Mouse (Mus musculus): ENCODE measurements around the gene Syne1. TPM values are rescaled to one million over a fixed set of nuclear protein-coding genes. Genes with fewer than 3 reads are reported as not detected.

Gene Syne1
- polyA plus RNA-seq, 1 experiment from 2014 or later, result 5.2 TPM

- 87% methylated on average over 11 of the region's 11 CpGs for WGBS
- H3K36me3 ChIP-seq, result no peaks in the 10 kb centered on the region
- H3K4me2 ChIP-seq (replicated peaks), result no peak overlapping the region
- ATAC-seq (replicated peaks), result no peak
- no peak overlapping the region for H3K9ac ChIP-seq (replicated peaks)
- no peaks in the 10 kb centered on the region for H3K4me1 ChIP-seq
- H3K27me3 ChIP-seq, result no peaks in the 10 kb centered on the region
- H3K27ac ChIP-seq (replicated peaks), result no peak overlapping the region
- no peaks in the 10 kb centered on the region for H3K9me3 ChIP-seq
- H3K4me3 ChIP-seq, result no peak overlapping the region
Measured at GRCm38 (mm10) chr10:5323741-5324395, 227.4 kb downstream of the Syne1 start.

GRCm38 (mm10) chr10:5322562-5322961, 228.7 kb downstream of the Syne1 start:
- no peak for ATAC-seq (replicated peaks)
- Histone ChIP-seq H3K4me1 (no peaks in the 10 kb centered on the region), H3K4me2 (replicated peaks) (no peak overlapping the region), H3K27me3 (no peaks in the 10 kb centered on the region), H3K9ac (replicated peaks) (no peak overlapping the region), H3K4me3 (no peak overlapping the region), H3K36me3 (no peaks in the 10 kb centered on the region), H3K27ac (replicated peaks) (no peak overlapping the region), H3K9me3 (no peaks in the 10 kb centered on the region)
- WGBS, result 62% methylated on average over 7 of the region's 7 CpGs

GRCm38 (mm10) chr10:5317602-5318001, 233.7 kb downstream of the Syne1 start:
- no peak overlapping the region for H3K4me3 ChIP-seq
- H3K9me3 ChIP-seq, result no peaks in the 10 kb centered on the region
- WGBS, result 29% methylated on average over 6 of the region's 6 CpGs
- H3K4me1 ChIP-seq, result no peaks in the 10 kb centered on the region
- H3K36me3 ChIP-seq, result no peaks in the 10 kb centered on the region
- no peak for ATAC-seq (replicated peaks)
- no peaks in the 10 kb centered on the region for H3K27me3 ChIP-seq
- no peak overlapping the region for H3K9ac ChIP-seq (replicated peaks)
- no peak overlapping the region for H3K27ac ChIP-seq (replicated peaks)
- H3K4me2 ChIP-seq (replicated peaks), result no peak overlapping the region

- Histone ChIP-seq H3K27ac (replicated peaks) (no peak overlapping the region), H3K4me1 (no peaks in the 10 kb centered on the region), H3K27me3 (no peaks in the 10 kb centered on the region), H3K4me3 (no peak overlapping the region), H3K4me2 (replicated peaks) (no peak overlapping the region), H3K36me3 (no peaks in the 10 kb centered on the region), H3K9me3 (no peaks in the 10 kb centered on the region), H3K9ac (replicated peaks) (no peak overlapping the region)
- WGBS, result 76% methylated on average over 4 of the region's 4 CpGs
- ATAC-seq (replicated peaks), result no peak
Measured at GRCm38 (mm10) chr10:5312437-5312836, 238.8 kb downstream of the Syne1 start.

- H3K27me3 ChIP-seq, result no peaks in the 10 kb centered on the region
- ATAC-seq (replicated peaks), result peak; percentile 68
- H3K4me1 ChIP-seq, result no peaks in the 10 kb centered on the region
- H3K36me3 ChIP-seq, result no peaks in the 10 kb centered on the region
- no peaks in the 10 kb centered on the region for H3K9me3 ChIP-seq
- no peak overlapping the region for H3K4me2 ChIP-seq (replicated peaks)
- no peak overlapping the region for H3K4me3 ChIP-seq
- no peak overlapping the region for H3K9ac ChIP-seq (replicated peaks)
- WGBS, result 11% methylated on average over 4 of the region's 4 CpGs
- H3K27ac ChIP-seq (replicated peaks), result no peak overlapping the region
Measured at GRCm38 (mm10) chr10:5309961-5310713, 241.1 kb downstream of the Syne1 start.

GRCm38 (mm10) chr10:5309398-5309797, 241.9 kb downstream of the Syne1 start:
- Histone ChIP-seq H3K9ac (replicated peaks) (no peak overlapping the region), H3K36me3 (no peaks in the 10 kb centered on the region), H3K27ac (replicated peaks) (no peak overlapping the region), H3K9me3 (no peaks in the 10 kb centered on the region), H3K4me1 (no peaks in the 10 kb centered on the region), H3K4me2 (replicated peaks) (no peak overlapping the region), H3K4me3 (no peak overlapping the region), H3K27me3 (no peaks in the 10 kb centered on the region)
- ATAC-seq (replicated peaks), result no peak
- 41% methylated on average over 10 of the region's 10 CpGs for WGBS

GRCm38 (mm10) chr10:5305555-5305954, 245.7 kb downstream of the Syne1 start:
- 49% methylated on average over 6 of the region's 6 CpGs for WGBS
- no peak overlapping the region for H3K4me3 ChIP-seq
- H3K4me1 ChIP-seq, result no peaks in the 10 kb centered on the region
- no peaks in the 10 kb centered on the region for H3K36me3 ChIP-seq
- no peak overlapping the region for H3K9ac ChIP-seq (replicated peaks)
- no peak overlapping the region for H3K4me2 ChIP-seq (replicated peaks)
- H3K9me3 ChIP-seq, result no peaks in the 10 kb centered on the region
- ATAC-seq (replicated peaks), result no peak
- no peaks in the 10 kb centered on the region for H3K27me3 ChIP-seq
- no peak overlapping the region for H3K27ac ChIP-seq (replicated peaks)

- Histone ChIP-seq H3K36me3 (no peaks in the 10 kb centered on the region), H3K9ac (replicated peaks) (no peak overlapping the region), H3K4me3 (no peak overlapping the region), H3K9me3 (no peaks in the 10 kb centered on the region), H3K27ac (replicated peaks) (no peak overlapping the region), H3K27me3 (no peaks in the 10 kb centered on the region), H3K4me2 (replicated peaks) (no peak overlapping the region), H3K4me1 (0 out of 2 replicates have a peak, but pooled peaks cover 5% of the 10 kb centered on the region)
- ATAC-seq (replicated peaks), result peak; percentile 55; the same call in 1 of the 2 replicates
- WGBS, result 26% methylated on average over 7 of the region's 7 CpGs
Measured at GRCm38 (mm10) chr10:5295291-5295891, 255.9 kb downstream of the Syne1 start.

- ATAC-seq (replicated peaks), result peak; percentile 32; the same call in 1 of the 2 replicates
- no peak overlapping the region for H3K4me2 ChIP-seq (replicated peaks)
- no peak overlapping the region for H3K27ac ChIP-seq (replicated peaks)
- no peaks in the 10 kb centered on the region for H3K4me1 ChIP-seq
- H3K9ac ChIP-seq (replicated peaks), result no peak overlapping the region
- H3K36me3 ChIP-seq, result no peaks in the 10 kb centered on the region
- H3K9me3 ChIP-seq, result no peaks in the 10 kb centered on the region
- 91% methylated on average over 5 of the region's 5 CpGs for WGBS
- no peak overlapping the region for H3K4me3 ChIP-seq
- H3K27me3 ChIP-seq, result no peaks in the 10 kb centered on the region
Measured at GRCm38 (mm10) chr10:5289575-5289909, 261.7 kb downstream of the Syne1 start.

- H3K4me2 ChIP-seq (replicated peaks), result no peak overlapping the region
- no peaks in the 10 kb centered on the region for H3K4me1 ChIP-seq
- no peak overlapping the region for H3K27ac ChIP-seq (replicated peaks)
- no peak overlapping the region for H3K4me3 ChIP-seq
- H3K36me3 ChIP-seq, result no peaks in the 10 kb centered on the region
- H3K9ac ChIP-seq (replicated peaks), result no peak overlapping the region
- H3K27me3 ChIP-seq, result no peaks in the 10 kb centered on the region
- no peaks in the 10 kb centered on the region for H3K9me3 ChIP-seq
- WGBS, result 52% methylated on average over 19 of the region's 19 CpGs
- peak; percentile 73 for ATAC-seq (replicated peaks)
Measured at GRCm38 (mm10) chr10:5288716-5289574, 262.3 kb downstream of the Syne1 start.

- Histone ChIP-seq H3K9me3 (no peaks in the 10 kb centered on the region), H3K27ac (replicated peaks) (no peak overlapping the region), H3K36me3 (no peaks in the 10 kb centered on the region), H3K27me3 (no peaks in the 10 kb centered on the region), H3K9ac (replicated peaks) (no peak overlapping the region), H3K4me3 (no peak overlapping the region), H3K4me1 (no peaks in the 10 kb centered on the region), H3K4me2 (replicated peaks) (no peak overlapping the region)
- no peak for ATAC-seq (replicated peaks)
- WGBS, result 69% methylated on average over 6 of the region's 6 CpGs
Measured at GRCm38 (mm10) chr10:5288262-5288661, 263.0 kb downstream of the Syne1 start.

- no peak overlapping the region for H3K4me2 ChIP-seq (replicated peaks)
- H3K27ac ChIP-seq (replicated peaks), result no peak overlapping the region
- H3K9me3 ChIP-seq, result no peaks in the 10 kb centered on the region
- H3K4me1 ChIP-seq, result no peaks in the 10 kb centered on the region
- 92% methylated on average over 5 of the region's 5 CpGs for WGBS
- H3K36me3 ChIP-seq, result no peaks in the 10 kb centered on the region
- no peaks in the 10 kb centered on the region for H3K27me3 ChIP-seq
- ATAC-seq (replicated peaks), result no peak
- H3K9ac ChIP-seq (replicated peaks), result no peak overlapping the region
- H3K4me3 ChIP-seq, result no peak overlapping the region
Measured at GRCm38 (mm10) chr10:5275769-5276168, 275.5 kb downstream of the Syne1 start.
